Mouse (Mus musculus) gonadal fat pad, adult 2 months (tissue): ENCODE measurements around the gene Ubxn11. TPM values are rescaled to one million over a fixed set of nuclear protein-coding genes. Genes with fewer than 3 reads are reported as not detected.

Experiments used
- DNase-seq: peaks from one replicate; pipeline ENCODE4 v3.0.0-alpha.2; 2012; ENCODE audit warnings: low read depth
- polyA plus RNA-seq: library from polyadenylated mRNA; depleted of rRNA; stranded (reverse); fragments of >200 nt; gene quantifications from 2 replicates; pipeline ENCODE4 v1.2.3, GENCODE M21; 2012

Gene Ubxn11
- polyA plus RNA-seq, 1 experiment = 22.2 TPM

DNA sequence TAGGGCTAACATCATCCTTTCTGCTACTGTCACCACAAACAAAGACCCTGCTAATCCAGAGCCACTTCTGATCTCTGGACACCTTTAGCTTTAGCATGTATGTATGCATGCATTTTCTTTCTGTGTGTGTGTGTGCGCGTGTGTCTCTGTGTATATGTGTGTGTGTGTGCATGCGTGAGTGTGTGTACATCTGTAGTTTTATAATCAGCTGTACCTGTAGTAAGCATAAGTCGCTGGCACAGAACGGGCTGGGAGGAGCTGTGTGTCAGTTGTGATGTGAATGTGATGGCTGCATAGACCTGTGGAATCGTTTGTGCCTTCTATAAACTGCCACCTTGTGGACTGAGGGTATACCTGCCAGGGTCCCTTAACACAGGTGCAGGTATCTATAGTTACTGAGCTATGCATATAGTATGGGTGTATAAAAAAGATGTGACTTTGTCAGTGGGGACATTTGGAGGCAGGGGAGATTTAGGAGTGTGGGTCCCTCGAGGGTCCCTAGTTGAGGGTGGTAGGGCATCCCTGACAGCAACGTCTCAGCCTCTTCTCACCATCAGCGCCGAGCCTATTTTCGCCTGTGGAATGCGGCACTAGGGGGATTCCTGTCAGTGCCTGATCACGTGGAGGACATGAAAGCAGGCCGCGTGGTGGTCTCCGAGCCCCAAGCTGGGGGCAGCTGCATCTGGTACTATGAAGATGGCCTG is 11.7 kb upstream of the Ubxn11 start:
- DNase-seq = no peak

DNA sequence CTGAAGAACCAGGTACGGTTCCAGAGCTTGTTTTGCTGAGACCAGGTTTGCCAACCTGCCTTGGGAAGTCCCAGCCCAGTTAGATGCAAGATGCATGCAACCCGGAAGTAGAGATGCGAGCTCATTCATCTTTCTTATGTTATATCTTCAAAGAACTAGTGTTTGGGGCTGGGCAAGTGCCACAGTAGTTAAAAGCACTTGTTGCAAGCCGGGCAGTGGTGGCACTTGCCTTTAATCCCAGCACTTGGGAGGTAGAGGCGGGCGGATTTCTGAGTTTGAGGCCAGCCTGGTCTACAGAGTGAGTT is 11.2 kb upstream of the Ubxn11 start:
- no peak for DNase-seq

GRCm38 (mm10) chr4:134092382-134093288 is 9.7 kb upstream of the Ubxn11 start:
- no peak for DNase-seq

- DNase-seq = no peak
Measured at GRCm38 (mm10) chr4:134094004-134094564, 8.3 kb upstream of the Ubxn11 start.

DNA sequence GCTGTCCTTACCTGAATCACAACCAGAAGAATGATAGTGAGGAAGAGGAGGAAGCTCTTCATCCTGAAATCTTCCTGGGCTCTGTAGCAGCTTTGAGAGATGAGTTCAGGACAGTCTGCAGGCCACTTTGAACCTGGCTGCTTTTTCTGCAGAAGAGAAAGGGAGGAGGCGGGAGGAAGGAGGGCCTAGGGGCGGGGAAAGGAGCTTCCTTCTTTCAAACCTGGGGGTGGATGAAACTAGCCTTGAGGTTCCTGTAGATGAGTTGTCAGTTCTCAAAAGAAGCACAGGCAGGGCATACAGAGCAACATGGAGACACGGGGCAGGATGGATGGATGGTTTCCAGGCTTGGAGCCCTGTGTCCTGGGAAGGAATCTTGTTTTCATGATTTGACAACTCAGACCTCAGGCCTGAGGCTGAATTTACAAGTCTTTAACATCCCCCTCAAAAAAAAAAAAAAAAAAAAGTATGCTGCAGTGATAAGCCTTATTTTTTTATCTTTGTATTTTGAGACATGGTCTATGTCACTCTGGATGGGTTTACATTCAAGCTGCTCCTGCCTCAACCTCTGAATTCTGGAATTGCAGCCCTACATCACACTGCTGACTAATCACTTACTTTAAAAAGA is 7.3 kb upstream of the Ubxn11 start, which contains the start of gene Cd52:
Cd52 (minus strand) TSS at position 160 of the 625 bp plus-strand sequence.
- no peak for DNase-seq

DNA sequence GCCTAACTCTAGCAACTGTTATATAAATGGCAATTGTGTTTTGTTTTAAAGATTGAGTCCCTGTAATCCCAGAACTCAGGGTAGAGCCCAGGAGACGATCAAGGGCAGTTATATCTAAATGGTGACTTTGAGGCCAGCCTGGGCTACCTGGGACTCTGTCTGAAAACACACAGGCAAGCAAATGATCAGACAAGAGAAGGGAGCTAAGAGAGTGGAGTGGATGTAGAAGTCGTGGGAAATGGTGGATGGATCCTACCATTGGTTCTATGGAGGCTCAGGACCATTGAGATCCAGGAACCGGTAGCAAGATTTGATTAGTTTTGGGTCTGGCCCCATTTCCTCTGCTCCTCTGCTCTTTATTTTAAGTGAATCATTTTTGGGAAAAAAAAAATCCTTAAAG is 6.2 kb upstream of the Ubxn11 start:
- no peak for DNase-seq

DNA sequence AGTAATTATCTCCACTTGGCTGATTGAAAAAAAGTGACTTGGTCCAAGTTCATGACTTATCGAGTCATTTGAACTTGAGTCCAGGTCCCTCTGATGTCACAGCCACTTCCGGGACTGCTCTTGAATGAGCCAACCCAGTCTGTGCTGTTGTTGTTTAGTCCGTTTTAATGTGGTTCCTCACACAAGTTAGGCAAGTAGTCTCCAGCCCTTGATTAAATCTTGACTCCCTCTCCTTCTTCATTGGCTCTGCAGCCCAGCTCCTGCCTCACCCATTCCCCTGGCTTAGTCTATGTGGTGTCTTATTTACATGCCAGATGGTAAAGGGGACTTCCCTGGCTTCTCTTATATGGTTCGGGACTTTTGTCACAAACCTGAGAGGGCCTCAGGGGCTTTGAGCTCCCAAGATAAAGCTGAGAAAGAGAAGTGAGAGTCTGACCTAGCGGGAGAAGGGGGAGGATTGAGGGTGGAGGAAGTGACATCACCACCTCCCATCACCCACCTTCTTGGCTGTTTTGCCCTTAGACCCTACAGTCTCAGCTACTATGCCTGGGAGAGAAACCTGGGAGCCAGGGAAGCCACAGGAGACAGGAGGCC is 5.3 kb upstream of the Ubxn11 start:
- DNase-seq = no peak

GRCm38 (mm10) chr4:134098628-134099027 is 3.7 kb upstream of the Ubxn11 start:
- no peak for DNase-seq

- DNase-seq = no peak
Measured at GRCm38 (mm10) chr4:134100245-134100644, 2.1 kb upstream of the Ubxn11 start.

GRCm38 (mm10) chr4:134102742-134103119 is 361 bp downstream of the Ubxn11 start:
- DNase-seq = no peak

DNA sequence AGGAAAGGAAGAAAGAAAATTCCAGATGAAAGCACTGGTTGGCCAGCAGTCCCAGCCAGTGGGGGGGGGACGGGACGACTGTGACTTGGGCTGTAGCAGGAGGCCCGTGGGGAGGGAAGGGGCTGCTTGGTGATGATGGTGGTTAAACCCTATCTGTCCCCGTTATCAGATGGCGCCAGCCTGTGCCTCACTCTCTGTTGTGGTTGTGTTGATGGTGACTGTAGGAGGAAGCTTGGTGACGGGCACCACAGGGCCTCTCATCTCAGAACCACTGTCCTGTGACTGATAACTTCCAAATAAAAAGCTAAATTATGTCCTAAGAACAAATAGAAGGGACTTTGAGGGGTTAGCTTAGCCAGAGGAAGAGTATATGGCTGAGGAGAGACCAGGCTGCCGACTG is 3.7 kb downstream of the Ubxn11 start:
- DNase-seq = no peak

DNA sequence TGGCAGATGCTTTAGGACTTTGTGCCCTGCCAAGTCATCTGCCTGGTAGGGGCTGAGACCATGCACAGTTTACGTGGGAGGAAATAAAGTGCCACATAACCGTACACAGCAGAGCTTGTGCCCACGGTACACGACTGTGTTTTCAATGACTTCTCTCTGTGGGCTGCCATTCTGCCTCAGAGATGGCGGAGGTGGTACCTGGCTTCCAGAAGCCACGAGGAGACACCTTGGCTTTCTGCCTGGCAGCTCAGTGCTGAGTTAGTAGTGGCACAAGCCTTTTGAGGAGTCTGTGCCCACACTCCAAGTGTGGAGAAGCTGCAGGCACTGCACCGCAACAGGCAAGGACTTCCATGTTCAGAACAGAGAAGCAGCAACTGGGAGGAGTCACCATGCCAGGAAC is 5.4 kb downstream of the Ubxn11 start:
- no peak for DNase-seq

GRCm38 (mm10) chr4:134108196-134108595 is 5.8 kb downstream of the Ubxn11 start:
- DNase-seq = no peak

GRCm38 (mm10) chr4:134110653-134111052 is 8.3 kb downstream of the Ubxn11 start:
- no peak for DNase-seq

DNA sequence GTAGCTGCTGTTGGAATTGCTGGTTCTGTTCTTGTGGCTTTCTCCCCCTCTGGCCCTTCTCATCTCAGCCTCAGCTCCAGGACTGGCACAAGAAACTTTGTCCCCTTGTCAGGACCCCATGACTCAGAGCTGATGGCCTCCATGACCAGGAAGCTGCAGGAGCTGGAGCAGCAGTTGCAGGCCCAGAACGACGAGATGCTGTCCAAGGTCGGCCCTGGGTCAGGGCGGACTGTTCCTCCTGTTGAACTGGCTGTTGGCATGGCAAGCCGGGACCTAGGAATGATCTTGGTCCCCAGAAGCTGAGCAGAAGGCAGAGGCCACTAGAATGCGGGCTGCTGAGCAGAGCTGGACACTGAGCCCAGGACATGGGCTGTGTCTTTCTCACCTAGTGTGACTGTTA is 10.0 kb downstream of the Ubxn11 start:
- DNase-seq = no peak

DNA sequence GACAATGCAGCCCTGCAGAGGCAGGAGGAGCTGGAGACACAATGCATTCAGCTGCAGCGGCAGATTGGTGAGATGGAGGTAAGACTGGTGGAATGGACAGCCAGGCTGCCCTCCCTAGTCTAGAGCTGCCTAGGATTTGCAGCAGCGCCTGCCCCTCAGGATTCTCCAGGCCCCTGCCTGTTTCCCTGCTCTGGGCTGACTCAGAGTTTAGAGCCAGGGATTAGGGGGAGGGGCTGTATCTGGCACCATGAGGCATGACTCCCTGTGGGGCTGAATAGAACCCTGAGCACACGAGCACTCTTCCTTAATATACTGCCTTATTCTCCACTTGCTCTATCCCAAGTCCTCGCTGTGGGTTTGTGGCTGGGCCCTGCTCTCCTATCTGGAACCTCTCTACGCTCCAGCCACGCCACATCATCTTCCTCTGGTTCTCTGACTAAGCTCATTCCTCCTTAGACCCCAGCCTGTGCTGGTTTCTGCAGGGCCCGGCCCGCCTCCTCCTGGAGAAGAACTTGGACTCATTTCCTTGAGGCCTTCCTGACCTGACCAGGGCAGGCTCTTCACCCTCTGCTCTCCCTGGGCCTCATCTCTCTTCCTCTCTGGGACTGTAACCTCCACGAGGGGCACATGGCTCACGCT is 11.1 kb downstream of the Ubxn11 start:
- no peak for DNase-seq

GRCm38 (mm10) chr4:134114038-134114437 is 11.7 kb downstream of the Ubxn11 start:
- DNase-seq = no peak

GRCm38 (mm10) chr4:134115215-134116144 is 13.1 kb downstream of the Ubxn11 start:
- DNase-seq = no peak

GRCm38 (mm10) chr4:134116501-134116900 is 14.1 kb downstream of the Ubxn11 start:
- DNase-seq = no peak

DNA sequence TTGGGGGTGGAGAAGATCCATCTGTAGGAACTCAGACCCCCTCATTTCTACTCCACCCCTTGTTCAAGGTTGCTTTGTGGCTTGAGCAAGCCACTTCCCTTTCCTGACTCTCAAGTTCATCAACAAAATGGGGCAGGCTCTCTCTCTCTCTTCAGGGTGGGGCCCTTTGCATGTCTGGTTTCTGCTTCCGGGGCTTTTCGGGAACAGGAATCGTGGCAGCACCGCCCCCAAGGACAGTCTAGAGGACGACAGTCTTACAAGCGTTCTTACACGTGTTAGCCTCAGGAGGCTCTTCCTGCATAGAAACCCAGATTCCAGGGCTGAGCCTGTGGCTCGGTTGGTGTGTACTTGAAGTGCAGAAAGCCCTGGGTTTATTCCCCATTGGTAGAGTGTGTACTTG is 14.6 kb downstream of the Ubxn11 start:
- DNase-seq = no peak
